Mouse (Mus musculus): ENCODE data around the gene Morf4l1.
"Not testable (repeated sequence)": the region's sequence is repeated elsewhere in the genome, so short reads cannot be mapped to it uniquely, and the experiment has no call there.

Morf4l1 gene

GRCm38 (mm10) chr9:90059828-90060573 lies 54.6 kb downstream of the Morf4l1 start:
- DNase-seq: no peak

GRCm38 (mm10) chr9:90056716-90057115 lies 57.9 kb downstream of the Morf4l1 start:
- DNase-seq: no peak

- DNase-seq: no peak
Observed at GRCm38 (mm10) chr9:90055911-90056310, 58.7 kb downstream of the Morf4l1 start.

- DNase-seq: no peak
Observed at GRCm38 (mm10) chr9:90055409-90055808, 59.2 kb downstream of the Morf4l1 start.

GRCm38 (mm10) chr9:90054371-90055145 lies 60.0 kb downstream of the Morf4l1 start:
- no peak for DNase-seq

GRCm38 (mm10) chr9:90053852-90054251 lies 60.7 kb downstream of the Morf4l1 start, which contains the start of gene Ctsh:
Gene Ctsh, plus strand, starts transcription at chr9:90054152.
- no peak for DNase-seq

- DNase-seq: no peak
Observed at GRCm38 (mm10) chr9:90047937-90048627, 66.5 kb downstream of the Morf4l1 start.

GRCm38 (mm10) chr9:90045191-90045590 lies 69.4 kb downstream of the Morf4l1 start:
- DNase-seq: no peak

- DNase-seq: not testable (repeated sequence)
Observed at GRCm38 (mm10) chr9:90042906-90043305, 71.7 kb downstream of the Morf4l1 start.

Data from cerebellum, adult 9-10 months (tissue).